Mouse (Mus musculus): ENCODE measurements around the gene Mapk8ip2. TPM values are rescaled to one million over a fixed set of nuclear protein-coding genes. Genes with fewer than 3 reads are reported as not detected.
A peak's percentile ranks its signal among the peaks of the same experiment; 100 is the strongest.
"Not testable (repeated sequence)": the region's sequence is repeated elsewhere in the genome, so short reads cannot be mapped to it uniquely, and the experiment has no call there.

Mapk8ip2 gene
- polyA plus RNA-seq, 1 experiment from 2014 or later: 0.36 TPM

DNA sequence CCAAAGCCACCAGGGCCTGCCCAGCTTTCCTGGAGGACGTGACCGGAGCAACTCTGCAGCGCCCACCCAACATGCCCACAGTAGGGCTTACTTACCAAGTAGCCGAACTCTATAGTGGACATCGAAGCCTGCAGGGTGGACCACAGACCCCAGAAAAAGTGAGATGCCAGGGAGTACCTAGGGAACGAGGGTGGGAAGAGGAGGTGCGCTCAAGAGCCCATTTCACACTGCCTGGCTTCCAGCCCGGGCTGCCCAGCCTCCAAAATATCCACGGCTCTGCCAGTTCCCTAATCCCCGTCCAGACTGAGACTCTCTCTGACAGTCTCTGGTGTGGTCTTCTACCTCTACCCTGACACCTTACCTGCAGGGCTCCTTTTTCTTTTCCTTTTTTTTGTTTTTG lies 27.0 kb upstream of the Mapk8ip2 start:
- Histone ChIP-seq H3K4me1 (replicated peaks; ENCODE audit: control insufficient read depth, insufficient read depth, low read length) (peaks cover 8% of the 10 kb centered on the region), H3K4me3 (ENCODE audit: low read depth, low read length) (no peak overlapping the region), H3K9me3 (ENCODE audit: control insufficient read depth, low read length) (no peaks in the 10 kb centered on the region), H3K27me3 (replicated peaks; ENCODE audit: control insufficient read depth, insufficient read depth, low read length) (no peaks in the 10 kb centered on the region), H3K36me3 (ENCODE audit: control insufficient read depth, insufficient read depth, low read length) (peaks cover 7% of the 10 kb centered on the region; the same call in 1 of the 2 replicates), H3K9ac (ENCODE audit: low read depth, low read length) (no peak overlapping the region), H3K4me2 (no peak overlapping the region), H3K27ac (ENCODE audit: low read depth, low read length) (no peak overlapping the region)
- WGBS: 93% methylated on average over 10 of the region's 10 CpGs
- DNase-seq (ENCODE audit: low spot score) (no peak), ATAC-seq (replicated peaks; ENCODE audit: low FRiP score) (no peak)

DNA sequence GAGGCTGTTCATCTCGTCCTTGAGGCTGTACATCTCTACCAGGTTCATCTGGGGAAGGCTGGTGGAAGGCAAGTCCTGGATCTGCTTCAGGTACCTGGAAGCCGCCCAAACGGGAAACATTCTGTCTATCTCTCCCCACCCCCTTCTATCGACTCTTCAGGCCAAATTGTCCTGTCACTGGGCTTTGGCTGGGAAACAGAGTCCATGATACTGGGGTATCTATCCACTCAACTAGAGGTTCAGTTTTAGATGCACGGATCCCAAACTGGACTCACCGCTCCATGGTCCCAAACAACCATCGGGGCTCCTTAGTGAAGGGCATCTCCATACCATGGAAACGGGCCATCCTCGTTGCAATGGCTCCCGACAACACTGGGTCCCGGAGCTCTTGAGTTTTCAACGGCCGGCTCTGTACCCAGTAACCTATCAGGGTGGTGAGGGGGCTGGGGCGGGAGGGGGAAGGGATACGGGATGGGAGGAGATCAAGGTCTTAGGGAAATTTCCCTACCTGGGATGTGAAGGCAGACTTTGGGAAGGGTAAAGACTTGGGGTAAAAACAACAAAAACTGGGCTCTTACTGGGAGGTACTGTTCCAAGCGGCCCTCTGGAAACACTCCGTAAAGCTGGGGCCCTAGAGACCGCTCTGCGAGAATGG lies 25.4 kb upstream of the Mapk8ip2 start:
- Histone ChIP-seq H3K9me3 (ENCODE audit: control insufficient read depth, low read length) (no peaks in the 10 kb centered on the region), H3K36me3 (ENCODE audit: control insufficient read depth, insufficient read depth, low read length) (peaks cover 7% of the 10 kb centered on the region; the same call in 1 of the 2 replicates), H3K4me3 (ENCODE audit: low read depth, low read length) (peak overlapping the region; percentile 76), H3K27ac (ENCODE audit: low read depth, low read length) (no peak overlapping the region), H3K27me3 (replicated peaks; ENCODE audit: control insufficient read depth, insufficient read depth, low read length) (no peaks in the 10 kb centered on the region), H3K4me1 (replicated peaks; ENCODE audit: control insufficient read depth, insufficient read depth, low read length) (peaks cover 8% of the 10 kb centered on the region), H3K9ac (ENCODE audit: low read depth, low read length) (peak overlapping the region; percentile 86; the same call in 1 of the 2 replicates), H3K4me2 (peak overlapping the region; percentile 93)
- 85% methylated on average over 19 of the region's 19 CpGs for WGBS
- ATAC-seq (replicated peaks; ENCODE audit: low FRiP score) (no peak), DNase-seq (ENCODE audit: low spot score) (no peak)

DNA sequence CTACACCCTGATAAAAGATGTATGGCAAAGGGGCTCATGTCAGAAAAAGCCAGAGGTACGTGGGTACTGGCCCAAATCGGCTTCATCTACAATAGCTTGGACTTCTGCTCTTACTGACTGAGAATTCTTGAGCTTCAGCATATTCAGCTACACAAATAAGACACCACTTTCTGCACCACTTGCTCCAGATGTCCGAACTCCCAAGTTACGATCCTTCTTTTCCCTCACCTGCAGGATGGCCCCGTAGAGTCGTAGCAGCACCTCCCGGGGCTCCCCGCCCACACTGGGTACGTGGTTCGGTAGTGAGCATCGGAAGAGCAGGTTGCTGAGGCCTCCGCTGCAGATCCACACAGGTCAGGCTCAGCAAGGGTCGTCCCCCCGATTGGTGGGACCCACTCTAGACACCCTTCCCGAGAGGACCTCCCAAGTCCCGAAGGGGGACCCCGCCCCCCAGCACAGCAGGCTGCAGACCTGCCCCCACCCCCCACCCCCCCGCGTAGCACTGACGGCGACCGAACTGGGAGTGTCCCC lies 24.8 kb upstream of the Mapk8ip2 start:
- H3K36me3 ChIP-seq (ENCODE audit: control insufficient read depth, insufficient read depth, low read length): peaks cover 7% of the 10 kb centered on the region; the same call in 1 of the 2 replicates

DNA sequence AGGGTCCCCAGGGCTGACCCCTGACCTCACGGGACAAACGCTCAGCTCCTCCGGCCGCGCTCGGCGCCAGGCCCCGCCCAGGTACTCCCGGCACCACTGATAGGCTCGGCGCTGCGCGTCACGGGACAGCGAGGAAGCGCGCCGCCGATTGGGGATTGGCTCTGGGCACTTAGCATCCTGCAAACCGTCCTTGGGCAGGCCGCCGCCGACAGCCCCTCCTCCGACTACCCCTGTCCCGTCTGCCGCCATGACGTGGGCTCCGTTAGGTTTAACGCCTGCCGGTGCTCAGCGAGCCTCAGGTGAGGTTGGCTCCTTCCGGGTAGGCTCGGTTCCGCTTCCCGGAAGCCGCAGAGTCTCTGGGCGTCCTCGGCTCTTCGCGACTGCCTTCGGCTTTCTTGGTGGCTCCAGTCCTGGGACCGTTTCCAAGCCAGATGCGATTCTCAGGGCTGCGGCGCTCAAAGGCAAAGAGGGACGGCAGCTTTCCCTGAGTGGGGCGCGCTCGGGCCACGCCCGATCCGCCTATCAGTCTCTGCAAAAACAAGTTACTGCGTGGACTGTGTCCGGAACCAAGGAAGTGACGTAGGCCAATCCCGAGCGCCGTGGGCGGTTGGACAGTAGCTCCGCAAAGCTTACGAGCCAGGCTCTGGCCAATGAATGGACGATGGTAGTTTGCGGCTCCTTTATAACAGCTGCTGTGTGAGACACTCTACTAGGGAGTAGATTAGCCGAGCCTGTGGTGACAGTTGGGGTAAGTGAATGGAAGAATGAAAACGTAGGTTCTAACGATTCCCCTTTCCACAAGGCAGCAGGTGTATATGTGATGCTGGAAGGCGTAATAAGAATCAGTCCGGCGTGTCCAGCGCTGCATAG lies 24.1 kb upstream of the Mapk8ip2 start, which contains the start of the genes C730034F03Rik, Gm44502 and Chkb:
C730034F03Rik (plus strand) TSS at position 238 of the 870 bp plus-strand sequence.
Gm44502 (minus strand) TSS at position 345 of the 870 bp plus-strand sequence.
Chkb (minus strand) TSS at position 557 of the 870 bp plus-strand sequence.
- Histone ChIP-seq H3K36me3 (ENCODE audit: control insufficient read depth, insufficient read depth, low read length) (peaks cover 7% of the 10 kb centered on the region; the same call in 1 of the 2 replicates), H3K9ac (ENCODE audit: low read depth, low read length) (peak within 1 kb of the TSS; percentile 86), H3K27ac (ENCODE audit: low read depth, low read length) (peak within 1 kb of the TSS; percentile 96), H3K4me2 (peak within 1 kb of the TSS; percentile 93), H3K27me3 (replicated peaks; ENCODE audit: control insufficient read depth, insufficient read depth, low read length) (no peaks in the 10 kb centered on the region), H3K4me3 (ENCODE audit: low read depth, low read length) (peak within 1 kb of the TSS; percentile 76), H3K4me1 (replicated peaks; ENCODE audit: control insufficient read depth, insufficient read depth, low read length) (peaks cover 11% of the 10 kb centered on the region), H3K9me3 (ENCODE audit: control insufficient read depth, low read length) (no peaks in the 10 kb centered on the region)
- peak; percentile 90 for ATAC-seq (replicated peaks; ENCODE audit: low FRiP score)
- under 1% methylated on average over 70 of the region's 70 CpGs for WGBS
- peak; percentile 91 for DNase-seq (ENCODE audit: low spot score)

More for the DNA sequence above, 24.8 kb upstream of the Mapk8ip2 start:
- H3K27me3 ChIP-seq (replicated peaks; ENCODE audit: control insufficient read depth, insufficient read depth, low read length): no peaks in the 10 kb centered on the region
- H3K9ac ChIP-seq (ENCODE audit: low read depth, low read length): peak overlapping the region; percentile 86
- H3K4me1 ChIP-seq (replicated peaks; ENCODE audit: control insufficient read depth, insufficient read depth, low read length): peaks cover 8% of the 10 kb centered on the region
- DNase-seq (ENCODE audit: low spot score) (no peak), ATAC-seq (replicated peaks; ENCODE audit: low FRiP score) (peak; percentile 18)
- 9% methylated on average over 22 of the region's 22 CpGs for WGBS
- peak overlapping the region; percentile 96 for H3K27ac ChIP-seq (ENCODE audit: low read depth, low read length)
- peak overlapping the region; percentile 76 for H3K4me3 ChIP-seq (ENCODE audit: low read depth, low read length)
- no peaks in the 10 kb centered on the region for H3K9me3 ChIP-seq (ENCODE audit: control insufficient read depth, low read length)
- H3K4me2 ChIP-seq: peak overlapping the region; percentile 93

DNA sequence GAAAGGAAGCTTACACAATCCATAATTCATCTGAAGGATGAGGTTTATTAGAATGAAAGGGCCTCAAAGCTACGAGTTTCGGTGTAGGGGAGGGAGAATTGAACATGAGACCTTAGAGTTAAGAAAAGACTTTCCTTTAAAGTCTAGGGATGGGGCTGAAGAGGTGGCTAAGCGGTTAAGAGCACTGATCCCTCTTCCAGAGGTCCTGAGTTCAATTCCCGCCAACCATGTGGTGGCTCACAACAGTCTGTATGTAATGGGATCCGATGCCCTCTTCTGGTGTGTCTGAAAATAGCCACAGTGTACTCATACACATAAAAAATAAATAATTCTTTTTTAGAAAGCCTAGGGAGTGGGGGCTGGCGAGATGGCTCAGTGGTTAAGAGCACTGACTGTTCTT lies 23.4 kb upstream of the Mapk8ip2 start:
- H3K4me2 ChIP-seq: peak overlapping the region; percentile 93
- H3K4me1 ChIP-seq (replicated peaks; ENCODE audit: control insufficient read depth, insufficient read depth, low read length): peaks cover 11% of the 10 kb centered on the region
- no peaks in the 10 kb centered on the region for H3K9me3 ChIP-seq (ENCODE audit: control insufficient read depth, low read length)
- no peak for ATAC-seq (replicated peaks; ENCODE audit: low FRiP score)
- peak overlapping the region; percentile 96 for H3K27ac ChIP-seq (ENCODE audit: low read depth, low read length)
- peaks cover 7% of the 10 kb centered on the region; the same call in 1 of the 2 replicates for H3K36me3 ChIP-seq (ENCODE audit: control insufficient read depth, insufficient read depth, low read length)
- no peak for DNase-seq (ENCODE audit: low spot score)
- peak overlapping the region; percentile 76 for H3K4me3 ChIP-seq (ENCODE audit: low read depth, low read length)
- WGBS: 41% methylated on average over 6 of the region's 6 CpGs
- H3K9ac ChIP-seq (ENCODE audit: low read depth, low read length): peak overlapping the region; percentile 86
- no peaks in the 10 kb centered on the region for H3K27me3 ChIP-seq (replicated peaks; ENCODE audit: control insufficient read depth, insufficient read depth, low read length)

DNA sequence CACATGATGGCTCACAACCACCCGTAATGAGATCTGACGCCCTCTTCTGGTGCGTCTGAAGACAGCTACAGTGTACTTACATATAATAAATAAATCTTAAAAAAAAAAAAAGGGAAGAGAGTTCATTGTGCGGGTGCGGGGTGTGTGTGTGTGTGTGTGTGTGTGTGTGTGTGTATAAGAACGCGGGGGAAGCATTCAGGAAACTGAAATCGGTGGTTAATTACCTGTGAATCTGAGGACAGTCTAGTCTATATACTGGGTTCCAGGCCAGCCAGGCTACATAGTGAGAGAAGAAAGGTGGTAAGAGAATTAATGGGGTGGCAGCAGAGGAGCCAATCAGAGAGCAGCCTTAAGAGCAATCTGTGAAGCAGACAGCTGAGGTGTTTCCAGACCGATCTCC lies 22.9 kb upstream of the Mapk8ip2 start:
- WGBS: 76% methylated on average over 9 of the region's 9 CpGs
- Histone ChIP-seq H3K4me1 (replicated peaks; ENCODE audit: control insufficient read depth, insufficient read depth, low read length) (peaks cover 11% of the 10 kb centered on the region), H3K4me2 (peak overlapping the region; percentile 93), H3K4me3 (ENCODE audit: low read depth, low read length) (peak overlapping the region; percentile 76; the same call in 1 of the 2 replicates)
- not testable (repeated sequence) for H3K27ac ChIP-seq (ENCODE audit: low read depth, low read length); H3K9ac ChIP-seq (ENCODE audit: low read depth, low read length); H3K27me3 ChIP-seq (replicated peaks; ENCODE audit: control insufficient read depth, insufficient read depth, low read length); H3K36me3 ChIP-seq (ENCODE audit: control insufficient read depth, insufficient read depth, low read length); H3K9me3 ChIP-seq (ENCODE audit: control insufficient read depth, low read length); ATAC-seq (replicated peaks; ENCODE audit: low FRiP score); DNase-seq (ENCODE audit: low spot score)

DNA sequence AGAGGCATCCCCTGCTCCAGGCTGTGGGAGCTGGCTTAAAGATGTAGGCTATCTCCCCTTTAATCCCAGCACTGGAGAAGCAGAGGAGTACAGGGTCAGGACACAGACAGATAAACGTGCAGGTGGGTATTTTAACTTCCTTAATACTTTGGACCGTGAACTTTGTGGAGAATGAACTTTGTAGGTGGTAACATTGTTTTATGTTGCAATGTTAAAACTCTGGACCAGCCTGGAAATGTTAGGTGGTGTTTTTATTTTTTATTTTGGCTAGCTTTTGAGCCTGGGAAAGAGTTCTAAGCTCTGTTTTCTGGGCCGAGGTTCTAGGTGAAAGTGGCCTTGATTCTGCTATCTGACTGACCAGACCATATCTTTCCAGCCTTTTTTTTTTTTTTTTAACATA lies 22.4 kb upstream of the Mapk8ip2 start:
- H3K4me2 ChIP-seq: peak overlapping the region; percentile 38
- WGBS: 74% methylated on average over 3 of the region's 3 CpGs
- no peaks in the 10 kb centered on the region for H3K27me3 ChIP-seq (replicated peaks; ENCODE audit: control insufficient read depth, insufficient read depth, low read length)
- no peak overlapping the region for H3K4me3 ChIP-seq (ENCODE audit: low read depth, low read length)
- H3K4me1 ChIP-seq (replicated peaks; ENCODE audit: control insufficient read depth, insufficient read depth, low read length): peaks cover 8% of the 10 kb centered on the region
- DNase-seq (ENCODE audit: low spot score) (no peak), ATAC-seq (replicated peaks; ENCODE audit: low FRiP score) (no peak)
- no peak overlapping the region for H3K27ac ChIP-seq (ENCODE audit: low read depth, low read length)
- peaks cover 7% of the 10 kb centered on the region; the same call in 1 of the 2 replicates for H3K36me3 ChIP-seq (ENCODE audit: control insufficient read depth, insufficient read depth, low read length)
- no peaks in the 10 kb centered on the region for H3K9me3 ChIP-seq (ENCODE audit: control insufficient read depth, low read length)
- no peak overlapping the region for H3K9ac ChIP-seq (ENCODE audit: low read depth, low read length)

DNA sequence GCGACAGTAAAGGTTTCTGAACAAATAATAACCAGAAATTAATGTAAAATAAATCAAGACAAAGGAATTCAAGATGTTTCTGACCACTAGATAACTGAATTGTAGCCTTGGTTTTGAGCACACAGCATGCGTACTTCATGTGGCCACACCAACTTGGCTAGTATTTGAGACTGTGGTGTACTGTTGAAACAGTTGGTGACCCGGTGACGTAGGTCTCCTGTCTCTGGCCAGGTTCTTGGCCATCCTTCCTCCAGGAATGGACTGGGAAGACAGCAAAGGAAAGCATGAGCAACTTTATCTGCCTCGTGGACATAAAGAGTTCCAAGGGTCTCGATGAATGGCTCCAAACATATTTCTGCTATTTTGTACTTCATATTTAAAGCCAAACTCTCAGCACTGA lies 21.9 kb upstream of the Mapk8ip2 start:
- WGBS: 90% methylated on average over 6 of the region's 6 CpGs

More for the DNA sequence above, 21.9 kb upstream of the Mapk8ip2 start:
- Histone ChIP-seq H3K27me3 (replicated peaks; ENCODE audit: control insufficient read depth, insufficient read depth, low read length) (no peaks in the 10 kb centered on the region), H3K27ac (ENCODE audit: low read depth, low read length) (no peak overlapping the region), H3K4me1 (replicated peaks; ENCODE audit: control insufficient read depth, insufficient read depth, low read length) (peaks cover 8% of the 10 kb centered on the region), H3K36me3 (ENCODE audit: control insufficient read depth, insufficient read depth, low read length) (peaks cover 5% of the 10 kb centered on the region; the same call in 1 of the 2 replicates), H3K4me2 (no peak overlapping the region), H3K4me3 (ENCODE audit: low read depth, low read length) (no peak overlapping the region), H3K9ac (ENCODE audit: low read depth, low read length) (no peak overlapping the region), H3K9me3 (ENCODE audit: control insufficient read depth, low read length) (no peaks in the 10 kb centered on the region)
- no peak for ATAC-seq (replicated peaks; ENCODE audit: low FRiP score)
- DNase-seq (ENCODE audit: low spot score): no peak
